Mouse (Mus musculus) lung, postnatal 25 days (tissue): ENCODE measurements around the gene Adrb1.

Experiments
- DNase-seq: peaks from one replicate; pipeline ENCODE4 v3.0.0; 2022; ENCODE audit warnings: low spot score

Adrb1 gene

GRCm38 (mm10) chr19:56721387-56722211 lies at the start of gene Adrb1:
Gene Adrb1, plus strand, starts transcription at chr19:56722199.
- DNase-seq, result peak; percentile 83

DNA sequence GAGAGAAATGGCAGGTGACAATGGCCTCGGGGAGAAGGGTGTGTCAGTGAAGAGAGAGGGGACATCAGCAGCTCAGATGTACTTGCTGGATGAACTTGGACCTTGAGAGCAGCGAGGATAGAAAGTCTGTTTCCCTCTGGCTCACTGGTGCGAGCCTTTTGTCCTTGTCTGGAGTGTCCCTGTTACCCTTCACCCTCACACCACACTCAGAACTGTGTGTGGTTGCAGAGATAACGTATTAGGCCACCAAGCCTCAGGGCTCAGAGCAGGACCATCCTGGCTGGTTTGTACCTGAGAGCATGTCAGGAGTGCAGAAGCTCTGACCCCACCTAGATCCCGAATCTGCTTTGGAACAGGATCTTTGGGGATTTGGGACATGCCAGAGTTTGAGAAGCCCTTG lies 46.3 kb upstream of the Adrb1 start:
- no peak for DNase-seq

DNA sequence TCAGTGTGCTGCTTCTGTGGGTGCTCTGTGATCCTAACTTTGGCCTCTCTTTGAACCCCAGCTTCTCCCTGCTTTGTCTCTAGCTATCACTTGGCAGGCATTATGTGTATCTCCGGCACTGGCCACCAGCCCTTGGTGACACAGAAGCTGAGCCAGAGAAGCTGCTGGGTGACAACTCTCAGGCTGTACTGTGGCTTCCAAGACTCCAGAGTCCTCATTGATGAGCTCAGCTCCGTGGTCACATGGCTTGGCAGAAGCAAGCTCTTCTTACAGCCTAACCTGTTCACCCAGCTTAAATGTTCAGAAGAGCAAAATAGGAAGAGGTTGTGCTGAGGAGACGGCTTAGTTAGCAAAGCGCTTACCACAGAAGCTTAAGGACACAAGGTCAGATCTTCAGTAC lies 45.5 kb upstream of the Adrb1 start:
- no peak for DNase-seq

- no peak for DNase-seq
Measured at GRCm38 (mm10) chr19:56677611-56678010, 44.4 kb upstream of the Adrb1 start.

GRCm38 (mm10) chr19:56678516-56678915 lies 43.5 kb upstream of the Adrb1 start:
- peak; percentile 30 for DNase-seq

DNA sequence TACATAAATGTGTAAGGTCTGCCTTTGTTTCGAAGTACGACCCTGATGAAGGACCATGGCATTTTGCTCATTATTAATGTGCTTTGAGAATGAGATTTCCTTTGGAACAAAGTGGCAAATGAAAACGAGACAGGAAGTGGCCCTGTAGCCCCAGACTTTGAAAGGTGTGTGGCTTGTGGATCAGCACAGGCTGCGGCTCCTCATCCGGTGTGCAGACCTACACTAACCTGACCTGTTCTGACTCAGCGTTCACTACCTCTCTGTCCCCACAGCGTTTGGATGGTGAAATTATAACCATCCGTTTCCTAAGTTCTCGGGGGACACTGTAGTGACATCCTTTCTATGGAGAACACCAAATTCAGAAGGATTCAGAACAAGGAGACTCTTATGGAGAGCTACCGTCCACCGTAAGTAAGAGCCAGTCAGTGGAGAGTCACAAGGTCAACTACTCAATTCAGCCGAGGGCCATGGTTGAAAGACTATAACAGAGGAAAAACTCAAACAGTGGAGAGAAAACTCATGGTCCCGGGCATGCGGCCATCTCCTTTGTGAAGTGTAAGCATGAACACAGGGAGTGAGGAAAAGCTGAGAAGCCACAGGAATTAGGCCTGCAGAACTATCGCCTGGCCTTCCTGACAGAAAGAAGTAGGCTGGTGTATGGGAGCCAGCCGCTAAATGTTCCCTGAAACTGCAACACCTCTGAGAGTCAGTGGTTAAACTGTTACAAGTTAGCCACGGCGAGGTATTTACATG lies 42.6 kb upstream of the Adrb1 start:
- DNase-seq, result no peak

DNA sequence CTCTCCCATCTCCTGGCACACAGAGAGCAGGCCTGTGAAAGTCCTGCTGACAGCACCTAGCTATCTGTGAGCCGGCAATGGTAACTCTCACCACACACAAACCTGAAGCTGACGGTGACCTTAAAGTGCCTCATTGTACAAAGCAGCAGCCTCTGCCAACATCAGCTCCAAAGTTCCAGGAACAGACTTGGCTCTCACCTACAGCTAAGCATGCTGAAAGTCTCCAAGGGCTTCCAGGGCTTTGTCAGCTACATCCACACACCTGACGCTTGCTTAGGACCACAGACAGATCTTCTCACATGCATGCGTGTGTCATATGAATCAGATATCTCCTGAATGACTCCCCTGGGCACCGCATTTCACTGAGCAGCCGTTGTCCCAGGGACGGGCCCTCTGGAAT lies 42.0 kb upstream of the Adrb1 start:
- DNase-seq, result no peak

- no peak for DNase-seq
Measured at GRCm38 (mm10) chr19:56682297-56682696, 39.7 kb upstream of the Adrb1 start.

- DNase-seq, result no peak
Measured at GRCm38 (mm10) chr19:56682843-56683242, 39.2 kb upstream of the Adrb1 start.

DNA sequence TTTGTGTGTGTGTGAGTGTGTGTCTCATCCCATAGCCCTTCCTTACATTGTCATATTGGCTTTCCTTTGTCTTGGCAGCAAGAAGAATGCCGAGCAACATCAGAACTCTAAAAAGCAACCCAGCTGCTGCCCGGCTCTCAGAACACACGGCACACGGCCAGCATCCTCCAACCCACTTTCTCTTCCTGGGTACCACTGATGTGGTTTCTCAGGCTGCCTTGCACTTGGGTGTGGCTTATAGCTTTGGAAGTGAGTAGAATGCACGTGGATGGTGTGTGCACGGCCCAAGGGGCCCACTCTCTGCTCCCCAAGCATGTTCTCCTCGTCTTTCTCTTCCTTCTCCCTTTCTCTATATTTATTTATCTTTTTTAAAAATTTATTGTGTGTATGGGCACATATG lies 36.5 kb upstream of the Adrb1 start:
- DNase-seq, result no peak

GRCm38 (mm10) chr19:56686218-56686617 lies 35.8 kb upstream of the Adrb1 start:
- no peak for DNase-seq

GRCm38 (mm10) chr19:56687026-56687635 lies 34.9 kb upstream of the Adrb1 start:
- no peak for DNase-seq

DNA sequence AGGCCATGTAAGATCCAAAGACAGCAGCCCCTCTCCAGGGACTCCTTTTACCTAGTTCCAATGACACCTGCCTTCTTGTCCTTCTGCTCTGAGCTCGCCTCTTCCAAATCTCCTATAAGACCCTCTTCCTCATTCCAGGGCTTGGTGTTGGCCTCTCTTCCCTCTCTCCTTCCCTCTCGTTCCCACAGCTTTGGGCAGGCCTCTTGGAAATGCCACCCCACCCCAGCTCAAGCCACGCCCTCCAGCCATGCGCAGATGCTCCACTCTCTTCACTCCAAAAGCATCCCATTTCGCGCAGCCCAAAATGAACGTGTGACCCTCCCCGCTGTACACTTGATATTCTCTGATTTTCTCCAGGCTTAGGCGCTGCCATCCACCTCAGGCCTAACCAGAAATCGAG lies 34.3 kb upstream of the Adrb1 start:
- DNase-seq, result no peak

- DNase-seq, result peak; percentile 29
Measured at GRCm38 (mm10) chr19:56688661-56689335, 33.2 kb upstream of the Adrb1 start.

DNA sequence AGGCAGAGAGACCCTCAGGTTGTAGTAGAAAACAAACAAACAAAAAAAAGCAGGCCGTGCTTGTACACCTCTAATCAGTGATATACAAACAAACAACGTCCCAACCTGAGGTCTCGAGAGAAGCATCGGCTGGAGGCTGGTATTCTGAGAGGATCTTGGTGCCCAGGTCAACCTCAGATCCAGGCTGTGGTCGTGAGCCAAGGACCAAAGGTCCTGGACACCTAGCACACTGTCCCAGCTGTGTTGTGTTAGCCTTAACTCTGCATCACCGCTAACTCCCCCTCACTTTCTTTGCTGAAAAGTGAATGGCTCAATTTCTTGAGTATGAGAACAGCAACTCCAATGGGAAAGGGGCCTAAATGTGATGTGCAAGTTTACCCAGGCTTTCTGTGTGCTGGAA lies 32.5 kb upstream of the Adrb1 start:
- DNase-seq, result no peak

- DNase-seq, result no peak
Measured at GRCm38 (mm10) chr19:56691103-56691502, 30.9 kb upstream of the Adrb1 start.

- no peak for DNase-seq
Measured at GRCm38 (mm10) chr19:56692451-56692850, 29.5 kb upstream of the Adrb1 start.

- no peak for DNase-seq
Measured at GRCm38 (mm10) chr19:56697370-56698144, 24.4 kb upstream of the Adrb1 start.

DNA sequence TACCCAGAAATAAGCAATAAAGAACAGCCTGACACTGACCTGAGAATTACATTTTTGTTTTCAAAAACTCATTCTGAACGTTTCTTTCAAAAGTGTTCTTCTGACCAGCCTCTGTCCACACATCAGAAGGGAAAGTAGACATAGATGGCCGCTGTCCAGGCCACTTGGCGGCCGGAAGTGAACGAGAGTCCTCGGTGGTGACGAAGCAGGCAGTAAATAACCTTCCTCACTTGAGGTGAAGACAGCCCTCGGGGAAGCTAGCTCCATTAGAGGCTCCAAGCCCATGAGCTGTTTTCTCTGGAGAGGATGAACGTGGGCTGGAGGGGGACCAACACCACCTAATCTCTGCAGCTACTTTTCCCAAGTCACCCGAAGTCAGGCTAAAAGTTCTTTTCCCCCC lies 21.2 kb upstream of the Adrb1 start:
- peak; percentile 47 for DNase-seq

- no peak for DNase-seq
Measured at GRCm38 (mm10) chr19:56701404-56702033, 20.5 kb upstream of the Adrb1 start.

GRCm38 (mm10) chr19:56702039-56702438 lies 20.0 kb upstream of the Adrb1 start:
- DNase-seq, result no peak
